Mouse (Mus musculus): ENCODE results near the gene Thy1. TPM values are rescaled to one million over a fixed set of nuclear protein-coding genes. Genes with fewer than 3 reads are reported as not detected.

Thy1 gene
- polyA plus RNA-seq, 1 experiment from 2014 or later: 0.15 TPM

DNA sequence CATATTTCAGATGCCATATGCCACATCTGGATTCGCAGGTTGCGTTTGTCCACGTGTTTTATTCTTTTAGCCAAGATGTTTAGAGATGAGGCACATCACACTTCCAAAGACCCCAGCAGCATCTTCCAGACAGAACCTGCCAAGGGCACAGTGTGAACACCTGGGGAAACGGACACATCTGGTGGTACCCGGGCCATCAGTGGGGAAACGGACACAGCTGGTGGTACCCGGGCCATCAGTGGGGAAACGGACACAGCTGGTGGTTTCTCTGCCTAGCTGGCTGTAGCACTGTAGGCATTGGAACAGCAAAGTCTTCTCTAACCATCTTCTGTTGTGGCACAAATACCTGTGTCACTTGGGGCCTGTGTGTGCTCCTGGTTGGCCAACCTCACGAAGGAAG, 52.6 kb downstream of the Thy1 start:
- H3K9me3 ChIP-seq: no peaks in the 10 kb centered on the region
- peak overlapping the region; percentile 87; the same call in 1 of the 2 replicates for H3K27ac ChIP-seq
- WGBS: 88% methylated on average over 9 of the region's 9 CpGs
- peaks cover 33% of the 10 kb centered on the region for H3K4me1 ChIP-seq
- peaks cover 34% of the 10 kb centered on the region for H3K36me3 ChIP-seq
- no peaks in the 10 kb centered on the region for H3K27me3 ChIP-seq (ENCODE audit: insufficient read depth, poor library complexity, severe bottlenecking)
- no peak overlapping the region for H3K4me3 ChIP-seq
- DNase-seq (ENCODE audit: low spot score): no peak

DNA sequence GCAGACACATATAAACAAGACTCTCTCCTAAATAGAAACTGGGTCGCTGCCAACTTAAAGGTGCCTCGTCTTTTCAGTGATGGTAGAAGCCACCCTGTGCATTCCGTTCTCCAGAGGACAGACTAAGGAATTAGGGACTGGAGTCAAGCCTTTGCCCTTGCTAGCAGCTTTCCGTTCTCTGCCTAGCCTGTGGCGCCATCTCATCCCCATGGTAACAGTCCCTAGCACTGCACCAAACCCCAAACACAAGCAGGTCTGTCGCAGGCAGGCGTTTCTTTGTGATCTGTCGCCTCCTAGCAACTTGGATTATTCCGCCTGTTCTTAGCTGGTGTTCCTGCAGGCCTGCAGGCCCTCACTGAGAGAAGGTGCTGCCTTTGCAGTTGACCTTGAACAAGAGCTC, 53.4 kb downstream of the Thy1 start:
- Histone ChIP-seq H3K4me1 (peaks cover 33% of the 10 kb centered on the region), H3K9me3 (no peaks in the 10 kb centered on the region), H3K36me3 (peaks cover 27% of the 10 kb centered on the region), H3K27ac (peak overlapping the region; percentile 87), H3K27me3 (ENCODE audit: insufficient read depth, poor library complexity, severe bottlenecking) (no peaks in the 10 kb centered on the region), H3K4me3 (no peak overlapping the region)
- DNase-seq (ENCODE audit: low spot score): peak; percentile 93
- WGBS: 32% methylated on average over 9 of the region's 9 CpGs

Other genes starting within 250 kb of the Thy1 start
- 36.1 and 59.0 TPM in 2 replicates for gene Usp2, start 23.6 kb downstream of the Thy1 start, polyA plus RNA-seq (2016; fragmentation: Nextera tagmentation; extraction: Ambion mirVana)
- gene Mfrp, start 58.3 kb downstream of the Thy1 start, polyA plus RNA-seq (2016; fragmentation: Nextera tagmentation; extraction: Ambion mirVana): 0.21 TPM in 1 of 2 replicates, not detected in the other
- 0.50 TPM in 1 of 2 replicates, not detected in the other for gene C1qtnf5, start 63.9 kb downstream of the Thy1 start, polyA plus RNA-seq (2016; fragmentation: Nextera tagmentation; extraction: Ambion mirVana)
- gene Gm49380, start 70.1 kb downstream of the Thy1 start, polyA plus RNA-seq (2016; fragmentation: Nextera tagmentation; extraction: Ambion mirVana): 0.07 and 0.18 TPM in 2 replicates
- 53.6 and 55.8 TPM in 2 replicates for gene Rnf26, start 70.1 kb downstream of the Thy1 start, polyA plus RNA-seq (2016; fragmentation: Nextera tagmentation; extraction: Ambion mirVana)
- gene Mcam, start 91.1 kb downstream of the Thy1 start, polyA plus RNA-seq (2016; fragmentation: Nextera tagmentation; extraction: Ambion mirVana): 34.6 and 67.0 TPM in 2 replicates
- gene Cbl, start 190.7 kb downstream of the Thy1 start, polyA plus RNA-seq (2016; fragmentation: Nextera tagmentation; extraction: Ambion mirVana): 16.2 and 16.3 TPM in 2 replicates
- gene Ccdc153, start 197.3 kb downstream of the Thy1 start, polyA plus RNA-seq (2016; fragmentation: Nextera tagmentation; extraction: Ambion mirVana): not detected in 2 replicates
- not detected in 2 replicates for gene Pdzd3, start 208.1 kb downstream of the Thy1 start, polyA plus RNA-seq (2016; fragmentation: Nextera tagmentation; extraction: Ambion mirVana)
- gene Nlrx1, start 225.2 kb downstream of the Thy1 start, polyA plus RNA-seq (2016; fragmentation: Nextera tagmentation; extraction: Ambion mirVana): 3.1 and 4.7 TPM in 2 replicates
- gene Abcg4, start 245.2 kb downstream of the Thy1 start, polyA plus RNA-seq (2016; fragmentation: Nextera tagmentation; extraction: Ambion mirVana): 3.4 and 3.9 TPM in 2 replicates

Data from heart, embryonic 10.5 days (tissue).